Mouse (Mus musculus): ENCODE data around the gene Fam207a.

Gene Fam207a

DNA sequence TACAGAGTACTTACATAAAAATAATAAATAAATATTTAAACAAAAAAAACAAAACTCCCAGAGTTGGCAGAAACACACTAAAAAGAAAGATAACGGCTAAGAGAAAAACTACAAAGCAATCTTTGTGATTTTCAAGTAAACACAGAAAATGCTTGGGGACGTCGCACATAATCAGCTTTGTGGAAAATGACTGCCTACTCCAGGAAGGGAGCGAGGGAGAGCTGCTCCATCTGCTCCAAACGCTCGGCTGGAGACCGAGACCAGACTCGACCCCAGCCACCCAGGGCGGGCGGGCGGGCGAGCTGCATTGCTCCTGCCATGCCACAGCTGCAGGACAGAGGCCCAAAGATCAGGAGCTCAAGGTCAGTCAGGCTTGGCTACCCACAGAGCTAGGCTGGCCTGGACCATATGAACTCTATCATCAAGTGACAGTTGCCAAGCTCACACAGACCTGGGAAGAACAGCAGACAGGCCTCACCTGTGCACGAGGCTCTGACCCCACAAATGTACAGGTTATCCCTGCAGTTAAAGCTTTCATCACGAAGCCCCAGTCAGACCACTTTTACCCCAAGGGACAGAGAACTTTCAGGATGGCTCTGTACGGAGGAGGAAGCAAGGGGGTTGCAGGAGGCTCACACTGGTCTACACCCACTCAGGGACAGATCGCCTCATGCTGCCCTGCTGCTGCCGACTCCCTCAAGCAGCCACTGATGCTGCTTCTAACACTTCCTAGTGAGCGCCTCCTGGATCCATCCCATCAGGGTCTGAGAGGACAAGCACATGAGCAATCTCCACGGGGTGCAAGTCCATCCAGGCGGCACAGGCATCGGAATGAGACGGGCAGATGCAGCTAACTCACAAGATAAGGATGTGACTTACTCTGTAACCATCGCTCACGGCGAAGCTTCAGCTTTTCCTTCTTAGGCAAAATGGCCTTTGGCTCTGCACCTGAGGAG is 12.3 kb downstream of the Fam207a start:
- no peak for DNase-seq (ENCODE audit: low spot score in 2 of 2)

DNA sequence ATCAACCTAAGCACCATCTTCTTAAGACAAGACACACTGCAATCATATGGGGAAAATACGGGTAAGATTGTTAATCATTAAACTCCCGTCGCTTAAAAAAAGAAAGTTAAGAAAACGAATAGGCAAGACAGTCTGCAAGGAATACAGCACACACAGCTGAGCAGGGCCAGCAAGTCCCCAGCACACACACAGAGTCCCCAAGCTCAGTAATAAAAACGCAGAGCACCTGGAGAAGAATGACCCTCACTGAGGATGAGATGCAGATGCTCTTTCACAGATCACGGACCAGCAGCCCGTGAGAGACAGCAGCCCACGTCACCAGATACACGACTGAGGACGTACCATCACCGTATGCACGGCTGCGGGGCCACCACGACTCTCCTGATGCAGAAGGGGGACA is 14.9 kb downstream of the Fam207a start:
- no peak for DNase-seq (ENCODE audit: low spot score in 2 of 2)

DNA sequence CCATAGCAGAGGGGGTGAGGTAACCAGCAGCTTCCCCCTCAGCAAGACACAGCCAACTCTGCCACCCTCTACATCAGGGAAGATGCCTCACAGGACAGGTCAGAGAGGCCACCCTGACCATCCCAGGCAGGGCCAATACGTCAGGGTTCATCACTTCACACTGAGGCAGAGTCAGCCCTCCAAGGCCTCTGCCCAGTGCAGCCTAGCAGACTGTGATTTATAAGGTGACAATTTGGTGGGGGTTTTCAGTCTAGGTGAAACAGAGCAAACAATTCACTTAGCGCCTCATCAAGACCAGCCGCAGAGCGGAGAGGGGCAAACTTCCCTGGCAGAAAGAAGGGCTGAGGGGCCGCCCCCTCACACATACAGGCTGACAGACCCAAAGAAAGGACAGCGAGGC is 17.3 kb downstream of the Fam207a start:
- DNase-seq (ENCODE audit: low spot score in 2 of 2), result no peak

DNA sequence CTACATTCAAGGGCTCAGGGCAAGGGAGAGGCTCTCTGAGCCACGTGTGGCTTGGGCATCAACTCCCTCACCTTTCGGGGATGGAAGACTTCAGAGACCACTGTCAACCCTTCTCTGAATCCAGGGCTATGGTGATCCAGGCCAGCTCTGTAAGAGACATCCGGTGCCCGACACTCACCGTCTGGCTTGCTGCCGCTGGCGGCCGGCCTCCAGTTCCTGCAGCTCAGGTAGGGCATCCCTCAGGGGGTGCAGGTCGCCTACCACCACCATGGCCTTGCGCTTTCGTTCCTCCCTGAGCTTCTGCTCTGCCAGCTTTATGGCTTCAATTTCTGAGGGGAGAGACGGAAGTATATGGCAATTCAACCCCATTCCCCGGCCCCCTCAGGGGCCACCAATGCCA is 18.4 kb downstream of the Fam207a start:
- DNase-seq (ENCODE audit: low spot score in 2 of 2), result no peak

DNA sequence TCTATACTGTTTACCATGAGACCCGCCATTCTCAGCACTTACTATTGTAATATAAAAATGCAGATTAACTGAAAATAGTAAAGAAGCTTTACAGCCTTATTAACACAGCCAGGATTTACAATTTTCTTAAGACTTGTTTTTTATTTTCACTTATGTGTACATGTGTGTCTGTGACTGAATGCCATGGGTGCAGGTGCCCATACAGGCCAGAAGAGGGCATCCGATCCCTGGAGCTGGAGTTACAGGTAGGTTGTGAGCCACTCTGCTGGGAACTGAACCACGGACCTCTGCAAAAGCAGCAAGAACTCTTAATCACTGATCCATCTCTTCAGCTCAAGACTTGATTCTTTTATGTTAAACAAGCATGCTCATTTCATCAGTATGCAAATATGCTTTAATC is 22.7 kb downstream of the Fam207a start:
- DNase-seq (ENCODE audit: low spot score in 2 of 2), result no peak

DNA sequence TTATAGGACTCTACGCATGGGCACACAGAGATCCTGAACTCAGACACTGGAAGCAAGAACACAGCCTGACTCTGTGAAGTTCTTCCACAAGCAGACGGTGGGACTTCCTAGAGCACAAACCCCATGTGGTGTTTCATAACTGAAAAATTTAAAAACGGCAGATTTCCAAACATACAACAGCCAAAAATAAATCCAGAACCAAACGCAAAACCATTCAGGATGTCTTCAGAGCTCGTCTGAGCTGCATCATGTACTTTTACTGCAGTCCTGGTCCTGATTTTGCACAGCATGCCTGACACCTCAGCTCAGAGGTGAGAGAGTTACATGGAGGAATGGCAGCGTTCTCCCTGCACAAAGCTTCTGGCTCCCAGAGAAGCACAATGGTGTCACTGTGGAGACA is 24.0 kb downstream of the Fam207a start:
- no peak for DNase-seq (ENCODE audit: low spot score in 2 of 2)

DNA sequence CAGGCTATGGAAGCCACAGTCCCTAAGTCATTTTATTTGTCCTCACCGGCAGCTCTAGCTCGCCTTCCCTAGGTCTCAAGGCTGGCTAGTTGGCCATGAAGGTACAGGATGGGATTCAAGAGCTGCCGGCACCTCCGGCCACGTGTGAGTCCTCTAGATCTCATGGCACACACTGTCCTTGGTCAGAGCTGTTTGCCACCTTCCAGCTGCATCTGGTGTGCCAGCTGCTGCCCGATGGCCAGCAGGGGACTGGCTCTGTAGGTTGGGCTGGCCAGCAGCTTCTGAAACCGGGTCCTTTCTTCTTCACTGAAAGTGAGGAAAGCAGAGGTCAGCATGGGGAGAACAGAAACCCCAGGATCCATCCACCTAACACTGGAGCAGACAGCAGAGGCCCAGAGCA is 27.4 kb downstream of the Fam207a start:
- no peak for DNase-seq (ENCODE audit: low spot score in 2 of 2)

DNA sequence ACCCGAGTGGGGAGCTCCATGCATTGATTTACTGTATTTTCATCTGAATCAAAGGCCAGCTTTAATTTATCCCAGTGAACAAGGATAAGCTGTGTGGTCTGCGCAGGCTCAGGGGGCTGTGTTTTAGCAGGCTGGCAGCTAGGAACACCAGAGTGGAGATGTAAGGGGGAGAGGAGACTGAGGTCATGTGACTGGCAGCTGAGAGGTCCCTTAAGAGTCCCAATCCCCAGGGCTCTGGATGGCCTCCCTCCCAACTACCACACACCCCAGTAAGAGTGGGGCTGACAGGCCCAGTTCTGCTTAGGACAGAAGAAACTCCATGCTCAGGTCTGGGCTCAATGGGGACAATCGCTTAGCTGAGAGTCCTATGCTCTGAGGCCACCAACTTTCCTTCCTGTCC is 29.8 kb downstream of the Fam207a start:
- no peak for DNase-seq (ENCODE audit: low spot score in 2 of 2)

DNA sequence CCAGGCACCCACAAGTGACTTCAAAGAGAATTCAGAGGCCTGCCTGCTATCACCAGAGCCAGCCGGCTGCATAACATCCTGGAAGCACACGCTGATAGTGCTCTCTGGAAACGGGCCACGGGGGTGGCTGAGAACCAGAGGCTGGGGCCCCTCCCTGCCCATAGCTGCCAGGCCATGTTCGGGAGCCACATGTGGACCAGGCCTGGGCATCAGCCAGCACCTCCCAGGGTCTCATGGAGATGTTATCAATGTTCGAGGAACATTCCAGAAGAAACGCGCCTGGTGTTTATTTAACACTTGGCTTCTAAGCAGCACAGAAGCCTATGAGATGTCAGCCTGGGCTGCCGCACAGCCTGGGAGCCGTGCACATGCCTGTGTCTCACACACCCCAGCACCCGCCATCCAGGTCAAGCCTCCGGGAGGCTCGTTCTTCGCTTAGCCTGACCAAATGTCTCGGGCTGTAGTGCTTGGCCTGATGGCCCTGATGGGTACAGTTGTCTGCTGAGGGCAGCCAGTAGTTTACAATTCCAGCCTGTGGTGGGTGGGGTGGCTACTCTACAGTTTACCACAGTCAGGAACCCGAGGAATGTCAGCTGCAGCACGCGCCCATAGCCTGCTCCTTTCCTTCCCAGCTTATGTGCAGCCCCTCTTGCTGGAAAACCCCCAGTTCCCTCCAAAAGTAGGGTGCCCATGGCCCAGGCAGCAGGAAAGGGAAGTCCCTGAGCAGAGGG is 31.2 kb downstream of the Fam207a start:
- DNase-seq (ENCODE audit: low spot score in 2 of 2), result no peak

DNA sequence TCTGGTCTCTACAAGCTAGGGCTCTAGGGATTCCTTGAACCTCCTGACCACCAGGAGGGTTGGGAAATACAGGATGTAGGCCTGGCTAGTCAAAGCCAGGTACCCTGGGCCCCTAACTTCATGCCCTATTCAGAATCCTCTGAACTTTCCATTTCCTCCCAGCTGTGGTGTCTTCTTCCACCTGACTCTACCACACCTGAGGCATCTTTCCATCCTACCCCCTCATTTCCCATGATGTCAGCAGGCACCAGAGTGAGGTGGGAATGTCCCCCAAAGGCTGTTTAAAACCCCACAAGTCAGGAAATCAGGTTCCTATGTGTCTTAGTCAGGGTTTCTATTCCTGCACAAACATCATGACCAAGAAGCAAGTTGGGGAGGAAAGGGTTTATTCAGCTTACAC is 33.8 kb downstream of the Fam207a start:
- no peak for DNase-seq (ENCODE audit: low spot score in 2 of 2)

DNA sequence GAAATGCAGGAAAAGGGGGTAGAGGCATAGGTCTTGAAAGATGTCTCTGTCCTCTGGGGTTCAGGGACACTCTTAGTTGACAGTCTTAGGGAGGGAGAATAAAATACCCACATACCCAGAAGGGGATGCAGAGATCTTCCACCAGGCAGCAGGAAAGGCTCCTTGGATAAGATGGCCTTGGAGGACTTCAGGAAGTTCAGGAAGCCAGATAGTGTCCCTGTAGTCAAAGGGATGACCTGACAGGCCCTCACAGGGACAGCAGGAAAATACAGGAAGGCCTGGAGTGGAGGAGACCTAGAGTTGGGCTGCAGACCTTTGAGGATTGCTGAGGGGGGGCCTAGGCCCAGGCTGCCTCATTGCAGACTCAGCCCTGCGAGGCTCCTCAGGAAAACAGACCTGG is 35.6 kb downstream of the Fam207a start:
- no peak for DNase-seq (ENCODE audit: low spot score in 2 of 2)

DNA sequence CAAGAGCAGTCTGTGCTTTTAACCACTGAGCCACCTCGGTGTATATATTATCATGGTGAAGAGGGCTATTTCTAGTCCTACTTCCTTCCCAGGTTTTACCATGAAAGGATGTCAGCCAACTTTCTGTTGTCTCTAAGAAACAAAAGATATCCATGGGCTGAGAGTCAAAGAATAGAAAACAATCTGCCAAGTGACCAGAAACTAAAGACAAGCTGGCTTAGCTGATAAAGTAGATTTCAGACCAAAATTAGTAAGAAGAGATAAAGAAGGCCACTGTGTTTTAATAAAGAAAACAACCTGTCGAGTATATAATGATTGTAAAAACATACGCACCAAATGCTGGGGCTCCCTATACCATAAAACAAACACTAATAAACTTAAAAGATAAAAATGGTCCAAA is 38.7 kb downstream of the Fam207a start:
- DNase-seq (ENCODE audit: low spot score in 2 of 2), result no peak

DNA sequence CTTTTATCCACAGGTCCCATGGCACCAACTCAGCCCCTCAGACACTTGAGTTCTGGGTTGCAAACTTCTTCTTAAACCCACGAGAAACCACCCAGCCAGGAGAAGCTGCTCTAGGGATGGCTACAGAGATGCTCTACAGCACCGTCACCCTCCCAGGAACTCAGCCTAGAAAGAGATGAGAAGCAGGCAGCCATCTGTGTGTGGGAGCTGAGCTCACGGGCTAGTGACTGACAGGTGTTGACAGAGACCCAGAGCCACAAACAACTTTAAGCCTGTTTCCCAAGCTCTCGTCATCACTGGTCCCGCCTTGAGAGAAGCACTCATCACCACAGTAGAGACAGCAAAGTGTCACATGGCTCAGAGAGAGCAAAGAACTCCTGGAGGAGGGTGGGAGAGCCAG is 43.4 kb downstream of the Fam207a start:
- DNase-seq (ENCODE audit: low spot score in 2 of 2), result no peak

DNA sequence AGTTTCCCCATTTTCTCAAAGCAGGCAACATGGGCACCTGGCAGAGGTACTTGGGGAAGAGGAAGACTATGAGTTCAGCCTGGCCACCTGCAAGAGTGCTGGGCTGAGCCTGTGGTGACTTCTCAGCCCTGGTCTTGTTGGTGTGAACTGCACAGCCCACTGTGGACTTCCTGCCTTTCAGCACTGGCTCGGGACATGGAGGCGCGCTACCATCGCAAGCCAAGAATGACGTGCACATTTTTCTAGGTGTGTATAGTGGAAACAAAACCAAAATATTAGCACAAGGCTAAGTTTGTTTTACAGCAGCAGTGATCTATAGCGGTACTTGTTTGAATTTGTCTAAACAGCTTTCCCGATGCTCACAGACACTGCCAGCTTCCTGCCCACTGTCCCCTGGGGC is 44.1 kb downstream of the Fam207a start:
- no peak for DNase-seq (ENCODE audit: low spot score in 2 of 2)

DNA sequence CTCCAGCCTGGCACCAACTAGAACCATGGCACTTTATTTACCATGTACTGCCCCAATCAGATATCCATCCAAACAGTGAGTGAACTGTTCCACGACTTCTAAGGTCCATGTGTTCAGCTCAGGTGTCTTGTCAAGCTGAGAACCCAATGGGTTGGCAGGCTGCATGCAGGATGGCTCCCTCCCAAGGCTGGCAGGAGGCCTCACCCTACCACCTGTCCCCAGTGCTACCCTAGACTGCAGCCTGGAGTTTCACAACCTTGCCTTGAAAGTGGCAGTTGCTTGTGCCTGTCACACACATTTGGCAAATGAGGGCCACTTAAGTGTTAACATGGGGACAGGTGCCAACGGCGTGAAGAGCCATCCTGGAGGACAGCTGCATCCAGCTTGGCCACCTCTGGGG is 44.8 kb downstream of the Fam207a start:
- DNase-seq (ENCODE audit: low spot score in 2 of 2), result no peak

DNA sequence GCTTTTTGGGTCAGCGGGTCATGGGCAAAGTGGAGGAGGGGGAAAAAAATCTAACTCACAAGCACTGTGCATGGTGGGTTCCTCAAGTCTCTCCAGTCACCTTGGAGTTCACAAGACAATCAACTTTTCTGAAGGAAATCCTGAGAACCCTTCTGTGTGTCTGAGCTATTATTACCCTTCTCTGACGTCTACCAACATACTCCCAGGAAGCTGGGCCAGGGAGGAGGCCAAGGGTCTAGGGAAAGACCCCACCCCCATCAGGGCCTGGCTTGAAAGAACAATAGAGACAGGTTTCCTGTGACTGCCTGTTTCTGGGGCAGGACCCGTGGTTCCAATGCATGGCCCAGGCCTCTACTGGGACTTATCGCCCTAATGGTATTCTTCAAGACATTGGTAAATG is 46.9 kb downstream of the Fam207a start:
- DNase-seq (ENCODE audit: low spot score in 2 of 2), result no peak

DNA sequence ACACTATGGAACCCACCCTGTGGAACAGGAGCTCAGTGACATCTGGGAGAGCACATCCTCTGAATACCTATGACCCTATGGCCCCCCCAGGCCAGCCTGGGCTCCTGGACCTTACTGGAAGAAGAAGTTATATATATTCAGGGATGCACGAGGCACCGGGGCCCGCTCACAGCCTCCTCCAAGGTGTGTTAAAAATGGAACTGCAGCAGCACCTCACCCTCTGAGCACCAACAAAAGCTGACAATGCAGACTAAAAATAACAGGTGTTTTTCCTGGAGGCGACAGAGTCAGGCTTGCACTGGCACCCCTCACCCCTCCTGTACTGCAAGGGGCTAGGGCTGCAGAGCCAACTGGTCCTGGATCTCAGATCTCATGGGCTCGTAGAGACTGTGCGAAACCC is 48.2 kb downstream of the Fam207a start:
- no peak for DNase-seq (ENCODE audit: low spot score in 2 of 2)

DNA sequence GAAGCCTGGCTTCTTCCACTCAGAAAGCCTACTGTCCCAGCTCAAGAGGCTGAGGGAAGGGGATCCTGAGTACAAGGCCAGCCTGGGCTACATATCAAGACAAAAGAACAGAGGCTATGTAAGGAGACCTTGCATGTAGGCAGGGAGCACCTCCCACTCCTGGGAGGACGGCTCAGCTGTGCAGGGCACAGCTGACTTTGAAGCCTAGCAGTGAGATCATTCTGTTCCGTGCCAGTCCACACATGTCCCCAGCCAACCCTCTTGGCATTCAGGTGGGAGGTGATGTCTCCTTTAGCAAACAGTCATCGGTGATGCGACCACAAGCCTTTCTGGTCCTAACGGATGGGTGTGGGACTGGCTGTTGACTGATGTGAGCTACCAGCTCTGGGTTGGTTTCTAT is 49.7 kb downstream of the Fam207a start:
- no peak for DNase-seq (ENCODE audit: low spot score in 2 of 2)

DNA sequence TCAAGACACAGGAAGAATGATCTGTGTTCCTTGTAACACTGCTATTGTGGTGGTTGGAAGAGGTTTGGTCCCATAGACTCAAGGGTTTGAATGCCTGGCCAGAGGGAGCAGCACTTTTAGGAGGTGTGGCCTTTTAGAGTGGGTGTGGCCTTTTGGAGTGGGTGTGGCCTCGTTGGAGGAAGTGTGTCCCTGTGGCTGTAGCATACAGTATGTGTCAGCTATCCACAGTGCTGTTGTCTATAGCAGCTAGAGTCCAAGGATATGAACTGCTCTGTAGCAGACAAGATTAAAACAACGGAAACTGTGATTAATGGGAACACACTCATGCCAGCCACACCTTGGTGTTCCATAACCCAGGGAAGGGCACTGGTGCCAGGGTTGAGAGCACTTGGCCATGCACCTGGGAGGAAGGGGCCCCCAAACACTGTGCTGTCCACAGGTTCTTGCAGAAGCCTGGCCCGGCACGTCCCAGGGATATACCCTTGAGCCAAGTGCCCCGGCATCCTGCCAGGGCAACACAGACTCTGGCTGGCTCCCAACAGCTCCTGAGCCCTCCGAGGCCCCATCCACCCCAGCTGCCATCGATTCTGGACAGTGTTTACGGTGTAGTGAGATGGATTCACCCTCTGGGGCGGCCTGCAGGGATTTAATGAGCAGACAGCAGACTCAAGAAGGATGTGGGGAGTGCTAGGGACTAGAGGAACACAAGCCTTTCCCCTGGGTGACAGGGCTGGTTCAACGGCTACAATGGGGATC is 51.2 kb downstream of the Fam207a start:
- no peak for DNase-seq (ENCODE audit: low spot score in 2 of 2)

DNA sequence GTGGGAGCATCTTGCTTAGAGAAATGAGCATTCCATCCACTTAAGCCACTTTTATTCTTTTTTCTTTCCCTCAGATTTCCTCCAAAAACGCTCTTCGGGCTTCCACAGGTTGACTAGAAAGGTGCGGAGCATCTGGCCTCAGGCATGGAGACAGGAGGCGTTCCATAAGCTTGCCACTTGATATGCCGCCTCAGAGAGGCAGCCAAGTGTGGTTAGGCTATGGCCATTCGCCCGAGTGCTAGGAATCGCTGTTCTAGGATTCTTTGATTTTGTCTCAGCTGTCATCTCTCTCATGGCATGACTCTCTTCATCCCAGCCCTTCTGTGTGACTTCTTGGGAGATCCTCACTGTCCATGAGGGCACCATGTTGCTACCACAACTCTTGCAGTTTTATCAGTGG is 54.4 kb downstream of the Fam207a start:
- no peak for DNase-seq (ENCODE audit: low spot score in 2 of 2)

DNA sequence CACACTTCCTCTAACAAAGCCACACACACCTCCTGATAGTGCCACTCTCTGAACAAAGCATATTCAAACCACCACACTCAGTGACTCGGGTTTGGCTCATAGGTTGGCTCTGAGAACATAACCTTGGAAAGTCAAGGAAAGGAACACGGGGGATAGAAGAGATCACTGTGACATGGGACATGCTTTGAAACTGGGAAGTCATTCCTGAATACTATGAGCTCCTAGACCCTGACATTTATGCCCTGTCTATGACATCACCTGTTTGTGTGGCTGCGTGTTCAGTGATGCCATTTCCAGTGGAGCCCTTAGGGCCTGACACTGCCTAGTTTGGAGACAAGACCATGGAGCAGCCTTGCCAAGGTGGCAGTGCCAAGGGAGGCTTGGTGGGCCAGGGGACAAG is 57.9 kb downstream of the Fam207a start:
- no peak for DNase-seq (ENCODE audit: low spot score in 2 of 2)

DNA sequence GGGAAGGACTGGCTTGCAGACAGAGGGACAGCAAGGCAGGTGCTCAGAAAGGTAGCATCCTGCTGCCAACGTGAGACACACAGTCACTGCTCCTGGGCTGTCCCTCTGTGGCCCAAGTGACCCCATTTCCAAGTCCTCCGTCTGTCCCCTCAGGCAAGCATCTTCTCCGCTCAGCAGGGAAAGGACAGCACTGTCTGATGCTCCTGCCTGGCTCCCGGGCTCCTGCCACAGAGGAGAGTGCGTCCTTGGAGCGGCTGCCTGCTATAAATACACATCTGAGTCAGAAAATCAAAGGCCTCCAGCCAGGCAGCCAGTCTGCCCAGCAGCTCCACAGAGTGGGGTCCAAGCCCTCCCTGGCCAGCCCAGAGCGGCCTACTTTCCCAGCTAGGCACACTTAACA is 59.1 kb downstream of the Fam207a start:
- no peak for DNase-seq (ENCODE audit: low spot score in 2 of 2)
